Mouse (Mus musculus) 3T3-L1 (cell line): ENCODE results near the gene Rnf114.

ENCODE experiments used
- DNase-seq: peaks from one replicate; pipeline ENCODE4 v3.0.0-alpha.2; 2015; ENCODE audit warnings: low read depth, low spot score

Gene Rnf114

DNA sequence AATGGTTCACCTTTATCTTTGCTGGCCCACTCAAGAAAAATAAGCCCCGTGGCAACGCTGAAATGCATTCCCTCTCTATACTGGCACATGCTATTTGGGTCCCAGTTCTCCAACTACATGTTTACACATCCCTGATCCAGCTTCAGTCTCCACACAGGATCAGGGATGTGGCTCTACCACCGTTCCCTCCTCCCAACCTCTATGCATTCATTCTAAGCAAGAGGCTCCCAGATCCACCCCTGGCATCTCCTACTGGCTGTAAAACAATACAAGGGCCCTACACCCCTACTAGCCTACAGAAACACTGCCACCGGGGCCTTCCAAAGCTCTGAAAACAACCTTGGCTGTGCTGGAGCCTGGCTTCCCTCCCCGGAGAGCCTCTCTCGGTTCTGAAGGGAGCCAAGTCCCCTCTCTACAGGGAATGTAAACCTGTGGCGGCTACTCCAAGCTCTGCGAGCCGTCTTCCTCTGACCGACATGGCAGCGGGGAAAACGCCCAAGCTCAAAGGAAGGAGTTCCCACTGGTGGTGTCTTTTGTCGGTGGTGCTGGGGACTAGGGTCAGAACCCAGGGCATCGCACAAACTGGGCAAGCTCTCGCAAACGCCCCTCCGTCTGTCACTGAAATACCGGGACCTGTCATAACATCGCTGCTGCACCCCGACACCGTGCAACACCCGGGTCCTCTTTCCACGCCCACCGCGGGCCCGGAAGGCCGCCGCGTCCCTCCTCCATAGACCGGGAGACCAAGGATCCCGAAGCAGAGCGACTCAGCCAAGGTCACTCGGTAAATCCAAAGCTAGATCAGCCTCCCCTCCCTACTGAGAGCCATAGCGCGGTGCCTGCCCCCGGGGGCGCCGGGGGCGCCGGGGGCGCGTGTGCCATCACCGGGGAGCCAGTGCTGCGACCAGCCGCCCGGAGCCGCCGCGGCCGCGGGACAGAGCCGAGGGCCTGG lies at the start of gene Rnf114:
TSS of gene Rnf114 (plus strand) at position 889 of the 952 bp plus-strand sequence.
- DNase-seq: peak; percentile 52

- no peak for DNase-seq
Measured at GRCm38 (mm10) chr2:167443411-167444193, 48.8 kb upstream of the Rnf114 start.

GRCm38 (mm10) chr2:167445911-167446780 lies 46.3 kb upstream of the Rnf114 start:
- DNase-seq: no peak

DNA sequence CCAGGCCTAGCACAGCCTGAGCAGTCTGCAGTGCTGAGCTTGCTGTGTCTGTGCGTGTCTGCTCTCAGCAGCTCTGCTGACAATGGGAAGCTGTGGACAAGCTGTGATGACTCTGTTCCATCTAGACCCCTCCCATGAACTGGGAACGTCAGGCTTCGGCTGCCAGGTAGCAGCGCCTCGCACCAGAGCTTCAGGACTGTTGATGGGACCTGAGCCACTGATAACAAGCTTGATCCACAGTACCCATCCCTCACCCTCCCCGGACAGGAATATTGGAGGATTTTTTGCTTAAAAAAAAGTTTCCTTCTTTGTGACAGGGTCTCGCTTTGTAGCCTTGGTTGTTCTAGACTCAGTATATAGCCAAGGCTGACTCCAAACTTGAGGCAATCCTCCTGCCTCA lies 45.2 kb upstream of the Rnf114 start:
- no peak for DNase-seq

DNA sequence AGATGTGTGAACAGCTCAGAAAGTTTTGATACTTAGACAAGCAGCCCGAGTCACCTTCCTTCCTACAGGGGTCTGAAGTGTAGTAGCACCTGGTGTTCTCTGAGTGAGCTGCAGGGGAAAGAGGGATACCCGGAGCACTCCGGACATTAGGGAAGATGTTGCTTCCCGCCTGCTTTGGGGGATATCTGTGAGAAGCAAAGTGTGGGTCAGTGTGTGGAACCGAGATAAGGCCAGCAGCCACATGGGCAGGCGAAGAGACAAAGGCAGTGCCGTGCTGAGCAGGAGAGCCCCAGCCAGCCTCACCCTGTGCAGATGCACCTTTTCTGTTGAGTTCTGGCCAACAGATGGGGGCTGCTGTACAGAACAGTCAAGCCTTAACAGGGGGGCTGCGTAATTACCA lies 44.8 kb upstream of the Rnf114 start:
- DNase-seq: no peak

DNA sequence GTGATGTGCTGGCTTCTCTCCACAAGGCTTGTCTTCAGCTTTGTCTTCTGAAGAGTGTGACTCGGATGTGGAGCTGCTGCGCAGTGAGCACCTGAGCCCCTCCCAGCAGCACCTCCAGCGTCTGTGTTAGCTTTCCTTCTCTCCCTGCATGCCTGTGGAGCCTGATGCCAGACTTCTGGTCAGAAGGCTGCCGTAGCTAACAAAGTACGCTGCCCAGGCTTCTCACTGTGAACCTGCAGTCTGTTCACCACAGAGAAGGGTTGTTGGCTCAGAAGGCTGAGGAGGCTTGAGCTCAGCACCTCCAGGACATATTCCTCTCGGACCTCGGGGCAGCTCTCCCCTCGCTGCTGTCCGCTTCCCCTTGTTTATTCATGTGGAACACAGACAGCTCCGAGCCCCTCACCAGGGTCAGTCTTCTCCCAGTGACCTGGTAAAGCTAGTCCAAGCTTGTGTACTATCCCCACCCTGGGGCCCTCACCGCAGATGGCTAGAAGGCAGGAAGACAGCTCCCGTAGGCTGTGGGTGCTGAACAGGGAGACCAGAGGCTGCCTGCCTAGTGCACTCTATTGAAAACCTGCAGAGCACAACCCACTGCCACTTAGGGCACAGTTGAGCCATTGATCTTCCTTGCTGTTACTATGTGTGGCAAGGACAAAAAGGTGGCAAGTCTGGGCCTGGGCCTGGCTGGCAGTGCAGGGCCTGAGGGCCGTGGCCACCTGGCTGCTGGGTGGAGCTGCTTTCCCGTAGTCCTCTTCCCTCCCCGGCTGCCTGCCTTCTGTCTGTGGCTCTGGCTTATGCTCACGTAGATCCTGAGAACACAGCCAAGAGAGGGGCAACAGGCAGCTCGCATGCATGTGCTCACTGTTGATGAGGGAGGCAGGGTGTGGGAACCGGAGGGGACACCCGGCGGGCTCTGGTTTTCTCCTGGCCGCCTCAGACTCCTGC lies 42.8 kb upstream of the Rnf114 start:
- DNase-seq: no peak

DNA sequence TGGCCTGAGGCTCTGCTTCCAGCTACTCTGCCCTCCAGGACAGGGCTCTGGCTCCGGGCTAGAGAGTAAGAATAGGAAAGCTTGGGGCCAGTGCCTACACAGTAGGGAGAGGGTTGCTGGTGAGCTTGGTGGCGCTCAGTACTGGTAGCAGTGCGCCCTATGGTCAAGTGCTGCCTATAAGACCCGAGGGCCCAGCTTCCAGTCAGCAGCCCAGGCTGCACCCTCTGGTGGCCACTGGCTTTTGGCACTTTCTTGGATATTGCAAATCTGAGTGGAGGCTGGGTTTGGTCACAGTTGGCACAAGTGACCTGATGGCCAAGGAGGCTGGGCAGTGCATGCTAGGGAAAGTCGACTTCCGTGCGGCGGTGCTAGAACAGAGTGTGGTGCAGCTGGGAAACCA lies 41.8 kb upstream of the Rnf114 start:
- DNase-seq: no peak

DNA sequence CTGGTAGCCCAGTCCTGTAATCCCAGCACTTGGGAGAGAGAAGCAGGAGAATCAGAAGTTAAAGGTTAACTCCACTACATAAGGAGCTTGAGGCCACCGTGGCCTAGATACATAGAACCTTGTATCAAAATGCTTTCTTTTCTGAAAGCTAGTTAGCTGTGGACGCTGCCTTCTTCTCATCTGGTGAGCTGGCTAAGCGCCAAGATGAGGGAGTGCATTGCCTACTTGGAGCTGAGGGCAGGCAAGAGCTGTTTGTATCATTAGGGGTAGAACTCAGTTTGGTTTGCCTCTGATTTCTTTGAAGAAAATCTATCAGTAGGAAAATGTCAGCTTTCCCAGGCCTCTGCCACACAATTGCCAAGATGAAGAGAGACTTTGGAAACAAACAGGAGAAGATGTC lies 38.6 kb upstream of the Rnf114 start:
- no peak for DNase-seq

DNA sequence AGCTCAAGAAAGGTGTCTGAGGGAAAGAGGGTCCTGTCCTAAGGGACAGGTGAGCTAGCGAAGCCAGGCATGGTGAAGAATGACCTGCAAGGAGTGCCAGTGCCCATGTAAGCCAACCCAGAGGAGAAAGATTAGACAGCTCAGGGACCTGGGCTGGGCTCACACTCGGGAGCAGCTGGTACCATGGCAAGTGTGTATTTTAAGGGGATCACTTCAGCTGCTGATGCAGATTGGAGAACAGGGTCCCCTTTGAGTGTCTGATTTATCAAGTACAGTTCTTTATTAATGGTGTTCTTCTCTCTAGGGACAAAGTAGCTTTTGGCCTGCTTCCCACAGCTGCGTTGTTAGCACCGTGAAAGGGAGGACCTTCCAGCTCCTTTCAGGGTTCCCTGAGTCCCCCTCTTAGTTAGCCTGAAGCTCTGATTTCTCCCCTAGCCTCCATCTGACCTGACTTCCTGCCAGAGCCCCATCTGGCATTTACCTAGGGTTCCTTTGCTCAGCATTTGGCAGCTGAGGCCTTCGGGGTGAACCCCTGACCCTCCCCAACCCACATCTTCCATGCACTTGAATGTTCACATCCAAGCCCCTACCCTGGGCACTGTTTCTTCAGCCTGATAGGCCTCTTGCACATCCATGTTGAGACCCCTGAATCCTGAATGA lies 36.0 kb upstream of the Rnf114 start:
- DNase-seq: no peak

- no peak for DNase-seq
Measured at GRCm38 (mm10) chr2:167457213-167457612, 35.2 kb upstream of the Rnf114 start.

- DNase-seq: no peak
Measured at GRCm38 (mm10) chr2:167458548-167458947, 33.9 kb upstream of the Rnf114 start.

DNA sequence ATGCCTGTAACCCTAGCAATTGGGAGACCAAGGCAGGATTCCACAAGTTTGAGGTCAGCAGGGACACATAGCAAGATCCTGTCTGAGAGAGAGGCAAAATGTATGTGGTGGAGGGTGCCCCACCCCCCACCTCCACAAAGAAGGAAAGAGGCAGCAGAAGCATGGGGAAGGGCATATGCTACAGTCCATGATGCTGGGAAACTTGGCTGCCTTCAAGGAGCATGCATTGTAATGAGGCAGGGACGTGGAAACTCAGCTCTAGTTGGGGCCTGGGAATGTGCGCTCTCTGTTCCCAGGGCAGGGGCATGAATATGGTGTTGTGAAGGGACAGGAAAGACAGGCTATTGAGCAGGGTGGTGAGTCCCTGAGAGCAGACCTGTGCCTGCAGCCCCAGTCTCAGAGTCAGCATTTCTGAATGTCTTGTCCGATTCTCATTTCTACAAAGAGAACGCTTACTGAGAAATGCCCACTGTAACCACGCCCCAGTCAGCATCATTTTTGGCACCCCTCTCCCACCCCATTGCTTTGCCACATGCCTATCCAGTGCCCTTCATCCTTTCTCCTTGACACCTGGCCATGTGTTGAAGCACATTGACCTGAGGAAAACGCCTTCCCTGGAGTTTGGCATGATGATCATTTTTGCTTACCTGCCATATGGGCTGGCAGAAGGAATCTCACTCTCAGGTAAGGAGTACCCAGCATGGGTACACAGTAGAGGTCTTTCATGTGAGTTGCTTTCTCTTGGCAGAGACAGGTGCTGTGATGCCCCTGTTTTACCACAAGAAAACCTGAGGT lies 33.2 kb upstream of the Rnf114 start:
- no peak for DNase-seq

- peak; percentile 87 for DNase-seq
Measured at GRCm38 (mm10) chr2:167462954-167463353, 29.5 kb upstream of the Rnf114 start.

DNA sequence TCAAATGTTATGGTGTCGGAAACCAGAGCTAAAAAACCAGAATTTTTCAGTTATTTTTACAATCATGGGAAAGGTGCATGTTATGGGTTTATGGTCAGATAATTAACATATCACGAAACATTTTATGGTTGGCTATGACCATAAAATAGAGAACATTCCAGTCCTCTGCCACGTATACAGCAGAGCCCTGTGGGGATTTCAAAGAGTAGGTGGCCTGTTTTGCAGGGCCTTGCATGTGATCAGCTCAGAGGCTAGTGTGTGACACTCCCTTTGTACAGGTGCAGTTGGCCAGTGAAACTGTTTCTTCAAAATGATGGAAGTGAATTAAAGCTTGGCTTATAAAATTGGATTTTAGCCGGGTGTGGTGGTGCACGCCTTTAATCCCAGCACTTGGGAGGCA lies 28.6 kb upstream of the Rnf114 start:
- DNase-seq: no peak

DNA sequence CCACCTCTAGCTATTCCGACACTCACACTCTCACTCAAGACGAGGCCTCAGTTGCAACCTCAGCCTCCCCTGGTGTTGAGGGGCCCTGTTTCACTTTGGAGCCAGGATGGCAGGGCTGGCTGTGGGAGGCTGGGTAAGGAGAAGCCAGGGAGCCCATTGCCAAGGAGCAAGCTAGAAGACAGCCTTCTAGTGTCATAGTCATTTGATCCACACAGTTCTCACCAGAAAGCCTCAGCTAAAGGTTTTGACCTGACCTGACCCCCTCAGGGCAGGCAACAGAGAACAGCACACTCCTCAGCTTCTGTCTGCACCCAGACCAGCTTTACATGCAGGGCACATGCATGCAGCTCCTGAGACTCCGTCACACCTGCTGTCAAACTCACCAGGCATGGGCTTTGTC lies 26.5 kb upstream of the Rnf114 start:
- no peak for DNase-seq

DNA sequence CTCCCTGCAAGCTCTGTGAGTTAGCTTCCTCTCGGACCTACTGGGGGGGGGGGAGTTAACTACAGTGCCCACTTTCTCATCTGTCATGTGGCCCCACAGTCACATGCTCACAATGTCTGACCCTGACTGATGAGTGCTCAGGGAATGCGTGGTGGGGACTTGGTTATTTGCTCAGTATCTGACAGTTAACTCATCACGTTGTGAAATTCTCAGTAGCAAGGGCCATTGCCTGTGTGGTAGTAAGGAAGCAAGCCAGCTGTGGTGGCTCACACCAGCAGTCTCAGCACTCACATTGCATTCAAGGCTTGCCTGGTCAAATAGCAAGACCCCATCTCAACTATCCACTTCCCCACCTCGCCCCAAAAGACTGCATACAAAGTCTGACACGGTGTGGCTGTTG lies 25.2 kb upstream of the Rnf114 start:
- no peak for DNase-seq

- DNase-seq: no peak
Measured at GRCm38 (mm10) chr2:167468444-167468843, 24.0 kb upstream of the Rnf114 start.

DNA sequence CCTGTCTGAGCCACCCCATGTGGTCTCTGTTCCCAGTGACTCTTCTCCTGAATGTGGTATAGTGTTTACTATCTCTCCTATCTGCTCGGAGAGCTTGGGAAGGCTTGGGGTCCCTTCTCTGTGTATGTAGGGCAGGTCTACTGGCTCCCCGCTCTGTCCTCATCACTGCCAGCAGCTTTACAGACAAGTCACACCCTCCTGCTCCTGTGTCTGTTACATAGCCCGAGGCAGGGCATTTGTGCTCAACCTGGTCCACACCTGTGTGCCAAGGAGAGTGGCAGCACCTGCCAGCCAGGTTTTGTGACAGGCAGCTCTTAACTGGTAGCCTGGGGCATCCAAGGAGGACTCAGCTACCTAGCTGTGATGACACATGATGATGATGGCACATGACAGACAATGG lies 21.8 kb upstream of the Rnf114 start:
- DNase-seq: no peak

DNA sequence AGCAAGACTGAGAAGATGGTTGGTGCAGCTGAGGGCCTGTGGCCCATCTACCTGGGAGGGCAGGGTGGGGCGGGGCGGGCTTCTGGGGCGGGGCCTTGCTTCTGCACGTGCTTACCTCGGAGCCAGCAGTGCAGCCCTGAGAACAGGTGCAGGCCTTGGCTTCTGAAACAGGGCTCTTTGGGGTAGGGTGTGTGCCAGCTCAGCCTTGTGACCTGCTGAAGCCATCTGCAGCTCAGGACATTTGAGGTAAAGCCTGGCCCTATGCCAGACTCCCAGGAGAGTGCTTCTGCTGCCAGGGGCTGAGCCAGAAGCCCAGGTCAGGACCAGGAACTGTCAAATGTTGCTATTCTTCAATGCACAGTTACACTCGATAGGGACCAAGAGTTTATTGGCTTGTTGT lies 20.9 kb upstream of the Rnf114 start:
- DNase-seq: no peak
